Mouse (Mus musculus) thymus, adult 18-20 months (tissue): ENCODE data around the gene Cacng8.

Experiments used
- DNase-seq, 2 experiments: peaks; one replicate each; pipeline ENCODE4 v3.0.0; 2022; ENCODE audit warnings: mixed read lengths in 2 of 2

Cacng8 gene

GRCm38 (mm10) chr7:3390413-3391080 lies at the start of gene Cacng8:
Cacng8 (plus strand) TSS chr7:3390683.
- DNase-seq = no peak

- no peak for DNase-seq
Observed at GRCm38 (mm10) chr7:3343861-3344260, 46.6 kb upstream of the Cacng8 start.

- DNase-seq = no peak
Observed at GRCm38 (mm10) chr7:3345301-3345700, 45.2 kb upstream of the Cacng8 start.

- DNase-seq = no peak
Observed at GRCm38 (mm10) chr7:3347366-3348287, 42.9 kb upstream of the Cacng8 start.

GRCm38 (mm10) chr7:3348326-3348725 lies 42.2 kb upstream of the Cacng8 start:
- DNase-seq = no peak

GRCm38 (mm10) chr7:3349775-3350174 lies 40.7 kb upstream of the Cacng8 start:
- DNase-seq = no peak

GRCm38 (mm10) chr7:3351536-3351935 lies 38.9 kb upstream of the Cacng8 start:
- DNase-seq = no peak

- DNase-seq = no peak
Observed at GRCm38 (mm10) chr7:3354850-3355249, 35.6 kb upstream of the Cacng8 start.

- DNase-seq = no peak
Observed at GRCm38 (mm10) chr7:3360678-3361077, 29.8 kb upstream of the Cacng8 start.

- DNase-seq = no peak
Observed at GRCm38 (mm10) chr7:3365547-3366279, 24.8 kb upstream of the Cacng8 start.

- DNase-seq = no peak
Observed at GRCm38 (mm10) chr7:3366705-3367516, 23.6 kb upstream of the Cacng8 start.

GRCm38 (mm10) chr7:3367569-3367968 lies 22.9 kb upstream of the Cacng8 start:
- no peak for DNase-seq

- no peak for DNase-seq
Observed at GRCm38 (mm10) chr7:3368311-3368710, 22.2 kb upstream of the Cacng8 start.

- no peak for DNase-seq
Observed at GRCm38 (mm10) chr7:3369189-3369588, 21.3 kb upstream of the Cacng8 start.

GRCm38 (mm10) chr7:3370407-3370806 lies 20.1 kb upstream of the Cacng8 start:
- DNase-seq = no peak

- DNase-seq = no peak
Observed at GRCm38 (mm10) chr7:3372376-3372775, 18.1 kb upstream of the Cacng8 start.

GRCm38 (mm10) chr7:3373754-3374153 lies 16.7 kb upstream of the Cacng8 start:
- no peak for DNase-seq

GRCm38 (mm10) chr7:3376831-3377230 lies 13.7 kb upstream of the Cacng8 start:
- no peak for DNase-seq

- DNase-seq = no peak
Observed at GRCm38 (mm10) chr7:3382123-3382522, 8.4 kb upstream of the Cacng8 start.

GRCm38 (mm10) chr7:3384807-3385319 lies 5.6 kb upstream of the Cacng8 start:
- no peak for DNase-seq

- DNase-seq = no peak
Observed at GRCm38 (mm10) chr7:3386036-3386730, 4.3 kb upstream of the Cacng8 start.

GRCm38 (mm10) chr7:3387761-3388160 lies 2.7 kb upstream of the Cacng8 start:
- DNase-seq = no peak
